Mouse (Mus musculus) hindbrain, embryonic 12.5 days (tissue): ENCODE data around the gene Htra2. TPM values are rescaled to one million over a fixed set of nuclear protein-coding genes. Genes with fewer than 3 reads are reported as not detected.

ENCODE experiments used
- ATAC-seq: fragments of 200-750 bp; cut with Nextera tagmentation; 2 replicates; pipeline ENCODE4 v1.8.0; 2017; ENCODE audit warnings: moderate TSS enrichment; ENCODE audit not compliant: low FRiP score
- H3K27ac ChIP-seq: fragments of 300-500 bp; sonication (generic); 2 replicates; pipeline ENCODE4 v1.5.1; 2016; ENCODE audit warnings: mild to moderate bottlenecking
- H3K27me3 ChIP-seq: fragments of 300-500 bp; sonication (generic); 2 replicates; pipeline ENCODE4 v1.6.1; 2016; ENCODE audit warnings: mild to moderate bottlenecking
- H3K36me3 ChIP-seq: fragments of 300-500 bp; sonication (generic); 2 replicates; pipeline ENCODE4 v1.6.1; 2016; ENCODE audit warnings: mild to moderate bottlenecking
- H3K4me1 ChIP-seq: fragments of 300-500 bp; sonication (generic); 2 replicates; pipeline ENCODE4 v1.6.1; 2016
- H3K4me2 ChIP-seq: fragments of 300-500 bp; sonication (generic); replicated peaks from 2 replicates; pipeline ENCODE4 v1.6.1; 2016; ENCODE audit warnings: mild to moderate bottlenecking
- H3K4me3 ChIP-seq: fragments of 300-500 bp; sonication (generic); 2 replicates; pipeline ENCODE4 v1.5.1; 2016; ENCODE audit warnings: mild to moderate bottlenecking
- H3K9ac ChIP-seq: fragments of 300-500 bp; sonication (generic); 2 replicates; pipeline ENCODE4 v1.6.1; 2016; ENCODE audit warnings: mild to moderate bottlenecking, moderate library complexity
- H3K9me3 ChIP-seq: fragments of 300-500 bp; sonication (generic); replicated peaks from 2 replicates; pipeline ENCODE4 v1.6.1; 2016; ENCODE audit warnings: mild to moderate bottlenecking
- WGBS: fragments of 180-500 bp; shearing (Covaris S2); methylation state at CpG from one replicate; pipeline ENCODE4 v1.1.7; 2016; 5-methylcytosine and 5-hydroxymethylcytosine counted together
- polyA plus RNA-seq: library from polyadenylated mRNA; unstranded; fragments of >200 nt; fragmentation: Nextera tagmentation; extraction: Ambion mirVana; gene quantifications from 2 replicates; pipeline ENCODE4 v1.2.1, GENCODE M21; 2016

Htra2 gene
- polyA plus RNA-seq, 1 experiment from 2014 or later = 59.9 TPM

DNA sequence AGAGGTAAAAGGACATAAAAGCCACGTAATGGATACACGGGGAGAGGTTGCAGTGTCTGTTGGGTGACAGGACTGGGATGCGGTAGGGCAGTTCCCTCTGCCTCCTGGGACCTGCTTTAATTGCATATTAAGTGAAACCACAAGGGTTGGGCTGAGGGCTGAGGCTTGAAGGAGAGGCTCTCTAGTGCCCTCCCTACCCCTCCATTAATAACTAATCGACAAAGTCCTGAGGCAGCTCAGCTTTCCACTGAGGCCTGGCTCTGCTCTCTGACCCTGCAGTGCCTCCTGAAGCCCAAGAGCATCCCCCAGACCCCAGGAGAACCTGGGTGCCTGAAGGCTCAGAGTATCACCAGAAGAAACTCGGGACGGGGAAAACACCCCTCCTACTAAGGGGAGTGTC lies 29.4 kb upstream of the Htra2 start:
- Histone ChIP-seq H3K36me3 (peaks cover 22% of the 10 kb centered on the region), H3K27me3 (peaks cover 78% of the 10 kb centered on the region), H3K4me1 (peaks cover 29% of the 10 kb centered on the region), H3K9ac (no peak overlapping the region), H3K4me2 (no peak overlapping the region), H3K9me3 (no peaks in the 10 kb centered on the region), H3K27ac (no peak overlapping the region), H3K4me3 (no peak overlapping the region)
- no peak for ATAC-seq
- 4% methylated on average over 6 of the region's 6 CpGs for WGBS

DNA sequence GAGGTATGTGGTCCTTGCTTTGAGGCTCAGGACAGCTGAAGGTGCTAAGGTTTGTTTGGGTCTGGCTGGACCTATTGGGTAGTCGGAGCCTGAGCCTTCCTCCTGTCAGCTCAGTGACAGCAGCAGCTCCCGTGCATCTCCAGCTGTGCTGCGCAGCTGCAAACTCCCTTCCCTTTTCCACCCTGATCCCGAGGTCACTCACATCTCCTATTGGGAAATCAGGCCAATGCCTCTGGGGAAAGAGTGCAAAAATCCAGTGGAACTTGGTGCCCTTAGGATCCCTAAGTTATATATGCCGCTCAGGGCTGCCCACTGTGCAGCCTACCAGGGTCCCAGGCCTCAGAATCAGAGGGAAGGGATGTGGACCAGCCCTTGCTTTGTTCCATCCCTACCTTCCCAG lies 28.4 kb upstream of the Htra2 start:
- peaks cover 22% of the 10 kb centered on the region for H3K36me3 ChIP-seq
- no peak overlapping the region for H3K27ac ChIP-seq
- no peak overlapping the region for H3K4me2 ChIP-seq
- H3K27me3 ChIP-seq = peaks cover 69% of the 10 kb centered on the region
- ATAC-seq = no peak
- 0 out of 2 replicates have a peak overlapping the region, but pooled peaks have one; percentile 23 for H3K9ac ChIP-seq
- WGBS = 7% methylated on average over 5 of the region's 5 CpGs
- no peaks in the 10 kb centered on the region for H3K9me3 ChIP-seq
- H3K4me3 ChIP-seq = no peak overlapping the region
- peaks cover 36% of the 10 kb centered on the region for H3K4me1 ChIP-seq

DNA sequence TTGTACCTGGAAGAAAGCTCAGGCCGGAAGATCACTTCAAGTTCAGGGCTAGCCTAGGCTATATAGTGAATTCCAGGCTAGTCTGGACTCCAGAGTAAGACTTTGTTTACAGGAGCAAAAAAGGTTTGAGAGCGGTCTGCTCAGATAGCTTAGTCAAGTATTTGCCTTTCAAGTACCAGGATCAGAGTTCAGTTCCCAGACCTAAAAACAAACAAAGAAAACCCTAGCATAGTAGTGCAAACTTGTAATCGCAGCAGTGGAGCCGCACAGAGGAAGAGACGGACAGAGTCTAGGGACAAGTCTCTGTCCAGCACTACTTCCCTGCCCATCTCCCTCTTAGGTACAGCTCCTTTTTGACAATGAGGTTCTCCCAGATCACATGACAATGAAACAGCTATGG lies 25.1 kb upstream of the Htra2 start:
- 90% methylated on average over 5 of the region's 5 CpGs for WGBS
- ATAC-seq = no peak
- H3K4me2 ChIP-seq = no peak overlapping the region

DNA sequence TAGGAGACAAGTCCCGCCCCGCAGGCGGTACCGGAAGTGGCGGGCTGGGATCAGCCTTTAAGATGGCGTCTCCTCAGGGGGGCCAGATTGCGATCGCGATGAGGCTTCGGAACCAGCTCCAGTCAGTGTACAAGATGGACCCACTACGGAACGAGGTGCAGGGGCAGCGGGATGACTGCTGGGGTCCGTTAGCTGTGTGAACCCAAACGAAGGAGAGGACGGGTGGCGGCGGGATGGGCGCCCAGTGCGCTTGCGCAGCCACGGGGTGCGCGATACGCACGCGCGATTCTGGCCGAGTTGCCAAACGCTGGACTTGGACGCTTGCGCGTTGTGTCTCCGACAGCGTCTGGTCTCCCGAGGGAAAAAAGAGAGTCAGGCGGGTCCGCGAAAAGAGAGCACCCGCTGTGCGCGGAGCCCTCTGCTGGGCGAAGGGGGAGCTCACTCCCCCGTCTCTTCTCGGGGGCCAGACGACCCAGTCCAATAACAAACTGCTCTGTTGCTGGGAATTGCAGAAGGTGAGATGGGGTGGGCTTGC lies 23.3 kb upstream of the Htra2 start:
- peak overlapping the region; percentile 69 for H3K4me3 ChIP-seq
- H3K27ac ChIP-seq = peak overlapping the region; percentile 84
- peaks cover 22% of the 10 kb centered on the region for H3K36me3 ChIP-seq
- H3K9ac ChIP-seq = peak overlapping the region; percentile 84
- H3K27me3 ChIP-seq = peaks cover 56% of the 10 kb centered on the region
- peak; percentile 93 for ATAC-seq
- H3K4me1 ChIP-seq = peaks cover 21% of the 10 kb centered on the region
- peak overlapping the region; percentile 97 for H3K4me2 ChIP-seq
- H3K9me3 ChIP-seq = no peaks in the 10 kb centered on the region
- under 1% methylated on average over 46 of the region's 46 CpGs for WGBS

More for the DNA sequence above, 25.1 kb upstream of the Htra2 start:
- peaks cover 30% of the 10 kb centered on the region for H3K4me1 ChIP-seq
- no peak overlapping the region for H3K4me3 ChIP-seq
- H3K27me3 ChIP-seq = peaks cover 56% of the 10 kb centered on the region
- H3K9ac ChIP-seq = no peak overlapping the region
- peaks cover 22% of the 10 kb centered on the region for H3K36me3 ChIP-seq
- H3K9me3 ChIP-seq = no peaks in the 10 kb centered on the region
- H3K27ac ChIP-seq = no peak overlapping the region

DNA sequence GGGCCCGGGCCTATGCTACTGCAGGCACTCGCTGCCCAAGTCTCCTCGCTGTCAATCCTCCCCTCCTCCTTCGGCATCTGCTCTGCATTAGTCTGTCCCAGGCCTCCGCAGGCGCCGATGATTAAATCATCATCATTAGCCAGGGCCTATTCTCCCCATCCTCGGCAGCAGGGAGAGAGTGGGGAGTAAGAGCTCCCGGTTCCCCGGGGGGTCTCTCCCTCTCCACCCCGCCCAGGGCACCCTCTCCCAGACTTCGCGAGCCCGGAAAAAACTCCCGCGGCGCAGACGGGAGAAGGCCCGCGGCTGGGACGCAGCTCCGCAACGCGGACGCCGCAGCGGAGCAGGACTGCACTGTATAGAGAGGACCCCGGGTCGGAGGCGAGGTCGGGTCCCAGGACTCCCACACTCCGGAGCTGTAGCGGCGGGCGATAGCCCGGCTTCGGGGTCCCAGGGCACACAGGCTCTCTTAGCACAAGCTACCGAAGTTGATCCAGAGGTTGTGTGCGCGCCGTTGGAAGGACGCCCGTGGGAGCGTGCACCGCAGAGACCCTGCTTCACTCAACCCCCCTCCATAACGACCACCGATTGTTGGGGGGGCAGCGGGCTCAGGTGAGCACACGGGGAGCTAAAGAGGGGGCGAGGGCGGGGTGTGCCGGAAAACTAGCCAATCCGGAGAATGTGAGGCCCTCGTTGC lies 22.7 kb upstream of the Htra2 start, which contains the start of gene Pcgf1:
TSS of gene Pcgf1 (plus strand) at position 240 of the 694 bp plus-strand sequence.
- peak; percentile 88 for ATAC-seq
- Histone ChIP-seq H3K9ac (peak within 1 kb of the TSS; percentile 84), H3K9me3 (no peaks in the 10 kb centered on the region), H3K27me3 (peaks cover 56% of the 10 kb centered on the region), H3K4me3 (peak within 1 kb of the TSS; percentile 69), H3K27ac (peak within 1 kb of the TSS; percentile 84), H3K4me2 (peak within 1 kb of the TSS; percentile 97), H3K4me1 (peaks cover 21% of the 10 kb centered on the region), H3K36me3 (peaks cover 22% of the 10 kb centered on the region)
- under 1% methylated on average over 54 of the region's 54 CpGs for WGBS

DNA sequence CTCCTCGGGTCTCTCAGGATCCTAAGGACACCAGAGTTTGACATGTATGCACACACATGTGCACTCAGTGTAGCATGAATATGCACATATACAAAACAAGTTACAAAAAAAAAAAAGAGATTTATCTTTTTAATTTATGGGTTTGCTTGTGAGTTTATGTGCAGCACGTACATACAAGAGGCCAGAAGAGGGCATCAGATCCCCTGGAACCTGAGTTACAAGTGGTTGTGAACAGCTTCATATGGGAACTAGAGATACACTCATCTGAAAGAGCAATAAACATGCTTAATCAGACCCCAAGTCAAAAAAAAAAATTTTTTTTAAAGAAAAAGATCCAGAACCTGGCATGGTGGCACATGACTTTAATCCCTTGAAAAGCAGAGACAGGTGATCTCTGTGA lies 19.9 kb upstream of the Htra2 start:
- H3K4me1 ChIP-seq = peaks cover 30% of the 10 kb centered on the region
- no peak overlapping the region for H3K4me2 ChIP-seq
- H3K9ac ChIP-seq = no peak overlapping the region
- H3K27me3 ChIP-seq = peaks cover 72% of the 10 kb centered on the region
- ATAC-seq = no peak
- H3K27ac ChIP-seq = no peak overlapping the region
- 22% methylated on average over 2 of the region's 2 CpGs for WGBS
- H3K36me3 ChIP-seq = 0 out of 2 replicates have a peak, but pooled peaks cover 2% of the 10 kb centered on the region
- H3K9me3 ChIP-seq = no peaks in the 10 kb centered on the region
- no peak overlapping the region for H3K4me3 ChIP-seq

DNA sequence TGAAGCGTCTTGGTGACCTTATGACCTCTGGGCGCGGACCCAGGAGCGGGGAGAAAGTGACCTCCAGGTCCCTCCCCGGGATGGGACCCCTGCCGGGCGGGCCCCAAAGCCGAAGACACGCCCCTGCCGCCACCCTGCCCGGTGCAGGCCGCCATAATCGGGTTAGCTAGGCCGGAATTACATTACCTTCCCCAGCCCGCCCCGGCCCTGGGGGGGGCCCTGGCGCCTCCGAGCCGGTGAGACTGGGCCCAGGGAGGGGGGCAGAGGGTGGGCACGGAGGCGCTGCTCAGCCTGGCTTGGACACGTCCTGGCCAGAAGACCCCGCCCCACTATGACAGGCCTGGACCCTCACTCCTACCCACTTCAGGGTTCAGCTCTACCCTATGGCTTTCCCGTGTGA lies 16.1 kb upstream of the Htra2 start:
- WGBS = 2% methylated on average over 19 of the region's 24 CpGs
- Histone ChIP-seq H3K9me3 (no peaks in the 10 kb centered on the region), H3K36me3 (no peaks in the 10 kb centered on the region), H3K9ac (no peak overlapping the region), H3K4me3 (peak overlapping the region; percentile 14), H3K4me1 (peaks cover 19% of the 10 kb centered on the region), H3K27ac (no peak overlapping the region), H3K4me2 (peak overlapping the region; percentile 17; the same call in 1 of the 2 replicates), H3K27me3 (peaks cover 99% of the 10 kb centered on the region)
- peak; percentile 41; the same call in 1 of the 2 replicates for ATAC-seq

DNA sequence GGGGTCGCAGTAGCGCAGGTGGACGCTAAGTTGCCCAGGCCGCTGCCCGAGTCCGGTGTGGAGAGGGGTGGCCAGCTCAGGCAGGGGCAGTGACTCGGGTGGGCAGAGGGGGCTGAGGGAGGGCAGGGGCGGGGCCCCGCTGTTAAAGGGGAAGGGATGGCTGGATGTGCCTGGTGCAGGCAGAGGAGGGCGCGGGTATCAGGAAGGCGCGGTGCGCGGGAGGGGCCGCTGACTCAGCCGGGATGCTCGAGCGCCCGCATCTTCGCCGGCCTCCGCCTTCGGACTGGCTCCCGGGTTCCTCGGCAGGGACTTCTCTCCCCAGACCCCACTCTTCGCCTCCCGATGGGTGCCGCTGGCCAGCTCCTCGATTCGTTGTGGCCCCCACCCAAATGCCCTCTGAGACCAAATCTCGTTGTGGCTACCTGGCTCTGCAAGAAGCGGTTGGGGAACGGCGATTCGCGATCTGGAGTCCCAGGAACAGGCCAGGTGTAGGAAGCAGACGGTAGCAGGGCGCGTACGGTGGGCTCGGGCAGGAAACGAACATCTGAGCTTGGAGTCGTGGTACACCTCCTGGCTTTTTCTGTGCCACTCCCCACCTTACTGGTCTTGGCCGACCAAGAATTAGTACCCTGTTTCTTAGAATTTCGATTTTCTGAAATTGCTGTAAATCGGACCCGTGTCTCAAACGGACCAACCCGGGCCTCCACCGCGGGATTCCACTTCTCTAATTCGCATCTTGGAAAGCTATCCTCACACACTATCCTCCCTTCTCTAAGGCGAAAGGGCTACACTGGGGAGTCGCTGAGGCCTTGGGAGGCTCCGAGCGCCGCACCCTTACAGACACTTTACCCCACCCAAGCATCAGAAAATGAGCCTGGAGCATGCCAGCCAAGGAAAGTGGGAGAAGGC lies 15.5 kb upstream of the Htra2 start:
- WGBS = 1% methylated on average over 50 of the region's 58 CpGs
- Histone ChIP-seq H3K36me3 (no peaks in the 10 kb centered on the region), H3K27ac (no peak overlapping the region), H3K27me3 (peaks cover 99% of the 10 kb centered on the region), H3K4me2 (peak overlapping the region; percentile 28; the same call in 1 of the 2 replicates), H3K9ac (no peak overlapping the region), H3K9me3 (no peaks in the 10 kb centered on the region), H3K4me3 (peak overlapping the region; percentile 23), H3K4me1 (peaks cover 19% of the 10 kb centered on the region)
- ATAC-seq = 0 out of 2 replicates have a peak, but pooled peaks have one; percentile 26

DNA sequence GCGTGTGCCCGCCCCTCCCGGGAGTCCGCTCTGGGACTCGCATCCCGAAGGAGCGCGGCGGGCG lies 15.0 kb upstream of the Htra2 start, which contains the start of gene Tlx2:
TSS of gene Tlx2 (minus strand) at position 47 of the 64 bp plus-strand sequence.
- ATAC-seq = no peak
- peak within 1 kb of the TSS; percentile 23 for H3K4me3 ChIP-seq
- no peaks in the 10 kb centered on the region for H3K9me3 ChIP-seq
- 3% methylated on average over 10 of the region's 10 CpGs for WGBS
- peaks cover 99% of the 10 kb centered on the region for H3K27me3 ChIP-seq
- peak within 1 kb of the TSS; percentile 28; the same call in 1 of the 2 replicates for H3K4me2 ChIP-seq
- H3K27ac ChIP-seq = no peak within 1 kb of the TSS
- H3K9ac ChIP-seq = no peak within 1 kb of the TSS
- no peaks in the 10 kb centered on the region for H3K36me3 ChIP-seq
- H3K4me1 ChIP-seq = peaks cover 19% of the 10 kb centered on the region

DNA sequence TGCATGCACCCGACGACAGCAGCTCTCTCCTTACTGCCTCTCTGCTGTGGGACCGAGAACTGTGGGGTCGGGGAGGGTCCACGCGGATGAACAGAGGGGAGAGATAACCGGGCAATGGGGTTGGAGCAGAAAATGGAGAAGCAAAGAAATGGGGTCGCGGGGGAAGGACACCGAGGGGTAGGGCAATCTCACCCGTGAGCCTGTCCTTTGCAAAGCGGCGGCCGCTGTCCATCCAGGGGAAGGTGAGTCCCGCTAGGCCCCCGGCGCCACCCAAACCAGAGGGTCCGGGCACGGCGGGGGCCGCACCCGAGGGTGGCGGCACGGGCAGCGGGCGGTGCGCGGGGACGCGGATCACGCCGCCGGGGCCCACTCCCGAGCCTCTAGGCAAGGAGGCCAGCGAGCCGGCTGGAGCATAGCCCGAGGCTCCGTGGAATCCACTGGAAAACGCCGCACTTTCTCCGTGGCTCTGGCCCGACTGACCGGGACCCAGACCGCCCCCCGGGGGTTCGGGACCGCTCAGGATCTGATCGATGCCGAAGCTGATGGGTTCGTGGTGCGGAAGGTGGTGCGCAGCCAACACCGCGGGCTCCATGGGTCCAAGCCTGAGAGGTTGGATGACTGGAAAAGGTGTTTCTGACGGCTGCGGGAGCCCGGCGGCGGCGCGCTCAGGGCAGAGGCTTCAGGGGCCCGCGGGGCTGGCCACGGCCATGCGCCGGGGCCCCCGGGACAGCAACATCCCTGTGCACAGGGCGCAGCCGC lies 14.6 kb upstream of the Htra2 start:
- Histone ChIP-seq H3K4me1 (peaks cover 19% of the 10 kb centered on the region), H3K4me2 (peak overlapping the region; percentile 28; the same call in 1 of the 2 replicates), H3K4me3 (peak overlapping the region; percentile 23), H3K27ac (no peak overlapping the region), H3K9ac (no peak overlapping the region), H3K36me3 (no peaks in the 10 kb centered on the region), H3K27me3 (peaks cover 99% of the 10 kb centered on the region), H3K9me3 (no peaks in the 10 kb centered on the region)
- WGBS = 2% methylated on average over 69 of the region's 69 CpGs
- ATAC-seq = no peak

DNA sequence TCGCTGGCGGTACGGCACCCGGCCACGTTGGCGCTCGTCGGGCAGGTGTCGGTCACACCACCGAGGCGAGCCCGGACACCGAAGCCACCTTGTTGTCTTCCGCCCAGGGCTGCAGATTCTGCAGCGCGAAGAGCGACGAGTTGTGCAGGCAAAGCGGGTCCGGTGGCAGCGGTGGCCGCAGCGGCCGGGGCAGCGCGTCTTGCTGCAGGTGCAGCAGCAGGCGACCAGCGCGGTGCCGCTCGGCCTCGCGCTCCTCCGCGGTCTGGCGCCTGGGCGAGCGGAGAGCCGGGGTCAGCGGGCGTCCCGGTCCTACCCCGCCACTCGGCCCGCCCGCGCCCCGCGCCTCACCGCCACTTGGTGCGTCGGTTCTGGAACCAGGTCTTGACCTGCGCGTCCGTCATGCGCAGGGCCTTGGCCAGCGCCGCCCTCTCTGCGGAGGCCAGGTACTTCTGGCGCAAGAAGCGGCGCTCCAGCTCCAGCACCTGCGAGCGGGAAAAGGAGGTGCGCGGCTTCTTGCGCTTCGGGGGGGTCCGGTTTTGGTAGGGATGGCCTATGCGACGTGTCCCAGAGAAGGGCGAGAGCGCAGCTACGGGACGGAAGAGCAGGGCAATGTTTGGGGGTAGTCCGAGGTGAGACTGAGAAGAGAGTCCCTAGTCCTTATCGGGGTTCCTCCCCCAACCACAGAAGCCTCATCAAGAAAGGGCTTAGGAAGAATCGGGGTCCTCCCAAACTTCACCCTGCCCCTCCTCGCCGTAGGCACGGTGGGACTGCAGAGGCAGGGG lies 13.8 kb upstream of the Htra2 start:
- peak overlapping the region; percentile 21 for H3K4me2 ChIP-seq
- H3K27ac ChIP-seq = no peak overlapping the region
- no peak for ATAC-seq
- H3K27me3 ChIP-seq = peaks cover 99% of the 10 kb centered on the region
- H3K4me3 ChIP-seq = peak overlapping the region; percentile 23
- no peak overlapping the region for H3K9ac ChIP-seq
- H3K4me1 ChIP-seq = peaks cover 19% of the 10 kb centered on the region
- H3K36me3 ChIP-seq = no peaks in the 10 kb centered on the region
- WGBS = 1% methylated on average over 72 of the region's 81 CpGs
- H3K9me3 ChIP-seq = no peaks in the 10 kb centered on the region
